Mouse (Mus musculus): Measurements from ENCODE around the gene Lrrc46.

DNA sequence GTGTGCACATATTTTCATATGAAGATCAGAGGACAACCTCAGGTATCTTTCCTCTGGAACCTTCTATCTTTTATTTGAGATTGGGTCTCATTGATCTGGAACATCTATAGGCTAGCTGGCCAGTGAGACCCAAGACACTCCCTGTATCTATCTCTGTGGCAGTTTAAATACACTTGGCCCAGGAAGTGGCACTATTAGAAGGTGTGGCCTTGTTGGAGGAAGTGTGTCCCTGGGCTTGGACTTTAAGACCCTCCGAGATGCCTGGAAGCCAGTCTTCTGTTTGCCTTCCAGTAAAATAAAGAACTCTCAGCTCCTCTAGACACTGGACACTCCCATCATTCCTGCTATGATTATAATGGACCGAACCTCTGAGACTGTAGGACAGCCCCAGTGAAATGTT, 28.6 kb upstream of the Lrrc46 start:
- no peak for TF ChIP-seq CTCF (IDR thresholded peaks at IDR 0.05; ENCODE audit: insufficient read depth, low read length)
- no peak for TF ChIP-seq POLR2A (IDR thresholded peaks at IDR 0.05; ENCODE audit: borderline replicate concordance, extremely low read depth, low read depth, low read length)
